Mouse (Mus musculus): Measurements from ENCODE around the gene Slx1b. TPM values are rescaled to one million over a fixed set of nuclear protein-coding genes. Genes with fewer than 3 reads are reported as not detected.

Gene Slx1b
- polyA plus RNA-seq, 1 experiment from 2014 or later, result 10.6 TPM

GRCm38 (mm10) chr7:126657522-126657921 is 38.1 kb downstream of the Slx1b start:
- H3K4me3 ChIP-seq (replicated peaks; ENCODE audit: low read depth, low read length), result no peak overlapping the region
- H3K4me1 ChIP-seq (ENCODE audit: control insufficient read depth, insufficient read depth, low read length), result no peaks in the 10 kb centered on the region
- no peak overlapping the region for H3K4me2 ChIP-seq (ENCODE audit: low read length)
- no peaks in the 10 kb centered on the region for H3K27me3 ChIP-seq (ENCODE audit: control insufficient read depth, insufficient read depth, low read length)
- 100% methylated on average over 1 of the region's 1 CpGs for WGBS
- peaks cover 3% of the 10 kb centered on the region; the same call in 1 of the 2 replicates for H3K36me3 ChIP-seq (ENCODE audit: control insufficient read depth, insufficient read depth, low read length)
- DNase-seq (no peak), ATAC-seq (ENCODE audit: low FRiP score, low TSS enrichment) (no peak)
- no peak overlapping the region for H3K9ac ChIP-seq (replicated peaks; ENCODE audit: low read length)
- H3K9me3 ChIP-seq (ENCODE audit: control insufficient read depth, low read length), result no peaks in the 10 kb centered on the region
- no peak overlapping the region for H3K27ac ChIP-seq (replicated peaks; ENCODE audit: low read depth, low read length)

GRCm38 (mm10) chr7:126655695-126656094 is 39.9 kb downstream of the Slx1b start:
- H3K9me3 ChIP-seq (ENCODE audit: control insufficient read depth, low read length), result no peaks in the 10 kb centered on the region
- no peaks in the 10 kb centered on the region for H3K36me3 ChIP-seq (ENCODE audit: control insufficient read depth, insufficient read depth, low read length)
- 94% methylated on average over 3 of the region's 3 CpGs for WGBS
- no peaks in the 10 kb centered on the region for H3K4me1 ChIP-seq (ENCODE audit: control insufficient read depth, insufficient read depth, low read length)
- no peak overlapping the region for H3K4me2 ChIP-seq (ENCODE audit: low read length)
- no peaks in the 10 kb centered on the region for H3K27me3 ChIP-seq (ENCODE audit: control insufficient read depth, insufficient read depth, low read length)
- no peak overlapping the region for H3K27ac ChIP-seq (replicated peaks; ENCODE audit: low read depth, low read length)
- DNase-seq (no peak), ATAC-seq (ENCODE audit: low FRiP score, low TSS enrichment) (no peak)
- H3K9ac ChIP-seq (replicated peaks; ENCODE audit: low read length), result no peak overlapping the region
- no peak overlapping the region for H3K4me3 ChIP-seq (replicated peaks; ENCODE audit: low read depth, low read length)

- Histone ChIP-seq H3K9ac (replicated peaks; ENCODE audit: low read length) (no peak overlapping the region), H3K27me3 (ENCODE audit: control insufficient read depth, insufficient read depth, low read length) (no peaks in the 10 kb centered on the region), H3K27ac (replicated peaks; ENCODE audit: low read depth, low read length) (no peak overlapping the region), H3K36me3 (ENCODE audit: control insufficient read depth, insufficient read depth, low read length) (no peaks in the 10 kb centered on the region), H3K4me3 (replicated peaks; ENCODE audit: low read depth, low read length) (no peak overlapping the region), H3K9me3 (ENCODE audit: control insufficient read depth, low read length) (no peaks in the 10 kb centered on the region), H3K4me2 (ENCODE audit: low read length) (no peak overlapping the region), H3K4me1 (ENCODE audit: control insufficient read depth, insufficient read depth, low read length) (peaks cover 5% of the 10 kb centered on the region; the same call in 1 of the 2 replicates)
- WGBS, result 89% methylated on average over 2 of the region's 2 CpGs
- no peak for DNase-seq
- ATAC-seq (ENCODE audit: low FRiP score, low TSS enrichment), result no peak
Measured at GRCm38 (mm10) chr7:126653991-126654390, 41.6 kb downstream of the Slx1b start.

- 80% methylated on average over 2 of the region's 2 CpGs for WGBS
- Histone ChIP-seq H3K27me3 (ENCODE audit: control insufficient read depth, insufficient read depth, low read length) (no peaks in the 10 kb centered on the region), H3K36me3 (ENCODE audit: control insufficient read depth, insufficient read depth, low read length) (no peaks in the 10 kb centered on the region), H3K9me3 (ENCODE audit: control insufficient read depth, low read length) (no peaks in the 10 kb centered on the region), H3K4me3 (replicated peaks; ENCODE audit: low read depth, low read length) (no peak overlapping the region), H3K4me1 (ENCODE audit: control insufficient read depth, insufficient read depth, low read length) (peaks cover 5% of the 10 kb centered on the region; the same call in 1 of the 2 replicates), H3K27ac (replicated peaks; ENCODE audit: low read depth, low read length) (no peak overlapping the region), H3K4me2 (ENCODE audit: low read length) (no peak overlapping the region), H3K9ac (replicated peaks; ENCODE audit: low read length) (no peak overlapping the region)
- no peak for DNase-seq
- ATAC-seq (ENCODE audit: low FRiP score, low TSS enrichment), result no peak
Measured at GRCm38 (mm10) chr7:126650852-126651251, 44.7 kb downstream of the Slx1b start.

- DNase-seq (peak; percentile 97), ATAC-seq (ENCODE audit: low FRiP score, low TSS enrichment) (peak; percentile 98)
- peaks cover 5% of the 10 kb centered on the region; the same call in 1 of the 2 replicates for H3K4me1 ChIP-seq (ENCODE audit: control insufficient read depth, insufficient read depth, low read length)
- no peaks in the 10 kb centered on the region for H3K9me3 ChIP-seq (ENCODE audit: control insufficient read depth, low read length)
- H3K4me3 ChIP-seq (replicated peaks; ENCODE audit: low read depth, low read length), result peak within 1 kb of the TSS; percentile 62
- no peaks in the 10 kb centered on the region for H3K36me3 ChIP-seq (ENCODE audit: control insufficient read depth, insufficient read depth, low read length)
- peak within 1 kb of the TSS; percentile 93 for H3K27ac ChIP-seq (replicated peaks; ENCODE audit: low read depth, low read length)
- H3K27me3 ChIP-seq (ENCODE audit: control insufficient read depth, insufficient read depth, low read length), result no peaks in the 10 kb centered on the region
- peak within 1 kb of the TSS; percentile 68 for H3K9ac ChIP-seq (replicated peaks; ENCODE audit: low read length)
- H3K4me2 ChIP-seq (ENCODE audit: low read length), result peak within 1 kb of the TSS; percentile 74
- WGBS, result 1% methylated on average over 57 of the region's 57 CpGs
Measured at GRCm38 (mm10) chr7:126649231-126650051, 46.1 kb downstream of the Slx1b start, which contains the start of gene Sgf29. Gene Sgf29, plus strand, starts transcription at chr7:126649309.

- Histone ChIP-seq H3K4me1 (ENCODE audit: control insufficient read depth, insufficient read depth, low read length) (peaks cover 5% of the 10 kb centered on the region; the same call in 1 of the 2 replicates), H3K36me3 (ENCODE audit: control insufficient read depth, insufficient read depth, low read length) (no peaks in the 10 kb centered on the region), H3K9ac (replicated peaks; ENCODE audit: low read length) (peak overlapping the region; percentile 68; the same call in 1 of the 2 replicates), H3K9me3 (ENCODE audit: control insufficient read depth, low read length) (no peaks in the 10 kb centered on the region), H3K4me2 (ENCODE audit: low read length) (peak overlapping the region; percentile 74), H3K27ac (replicated peaks; ENCODE audit: low read depth, low read length) (no peak overlapping the region; the same call in 1 of the 2 replicates), H3K4me3 (replicated peaks; ENCODE audit: low read depth, low read length) (peak overlapping the region; percentile 62), H3K27me3 (ENCODE audit: control insufficient read depth, insufficient read depth, low read length) (no peaks in the 10 kb centered on the region)
- WGBS, result 84% methylated on average over 4 of the region's 4 CpGs
- DNase-seq (peak; percentile 15), ATAC-seq (ENCODE audit: low FRiP score, low TSS enrichment) (no peak)
Measured at GRCm38 (mm10) chr7:126648486-126648885, 47.1 kb downstream of the Slx1b start.

- 77% methylated on average over 5 of the region's 5 CpGs for WGBS
- no peak for DNase-seq
- Histone ChIP-seq H3K4me1 (ENCODE audit: control insufficient read depth, insufficient read depth, low read length) (peaks cover 5% of the 10 kb centered on the region; the same call in 1 of the 2 replicates), H3K9me3 (ENCODE audit: control insufficient read depth, low read length) (no peaks in the 10 kb centered on the region), H3K27ac (replicated peaks; ENCODE audit: low read depth, low read length) (no peak overlapping the region), H3K4me2 (ENCODE audit: low read length) (no peak overlapping the region), H3K4me3 (replicated peaks; ENCODE audit: low read depth, low read length) (no peak overlapping the region), H3K36me3 (ENCODE audit: control insufficient read depth, insufficient read depth, low read length) (no peaks in the 10 kb centered on the region), H3K27me3 (ENCODE audit: control insufficient read depth, insufficient read depth, low read length) (no peaks in the 10 kb centered on the region), H3K9ac (replicated peaks; ENCODE audit: low read length) (no peak overlapping the region)
- no peak for ATAC-seq (ENCODE audit: low FRiP score, low TSS enrichment)
Measured at GRCm38 (mm10) chr7:126645708-126646107, 49.9 kb downstream of the Slx1b start.

- no peak overlapping the region for H3K9ac ChIP-seq (replicated peaks; ENCODE audit: low read length)
- DNase-seq, result no peak
- no peaks in the 10 kb centered on the region for H3K9me3 ChIP-seq (ENCODE audit: control insufficient read depth, low read length)
- no peak for ATAC-seq (ENCODE audit: low FRiP score, low TSS enrichment)
- H3K27me3 ChIP-seq (ENCODE audit: control insufficient read depth, insufficient read depth, low read length), result no peaks in the 10 kb centered on the region
- no peaks in the 10 kb centered on the region for H3K36me3 ChIP-seq (ENCODE audit: control insufficient read depth, insufficient read depth, low read length)
- peaks cover 1% of the 10 kb centered on the region; the same call in 1 of the 2 replicates for H3K4me1 ChIP-seq (ENCODE audit: control insufficient read depth, insufficient read depth, low read length)
- no peak overlapping the region for H3K27ac ChIP-seq (replicated peaks; ENCODE audit: low read depth, low read length)
- H3K4me3 ChIP-seq (replicated peaks; ENCODE audit: low read depth, low read length), result no peak overlapping the region
- no peak overlapping the region for H3K4me2 ChIP-seq (ENCODE audit: low read length)
Measured at GRCm38 (mm10) chr7:126644914-126645313, 50.7 kb downstream of the Slx1b start.

- ATAC-seq (ENCODE audit: low FRiP score, low TSS enrichment) (no peak), DNase-seq (no peak)
- Histone ChIP-seq H3K27ac (replicated peaks; ENCODE audit: low read depth, low read length) (no peak overlapping the region), H3K4me3 (replicated peaks; ENCODE audit: low read depth, low read length) (no peak overlapping the region), H3K4me2 (ENCODE audit: low read length) (no peak overlapping the region), H3K4me1 (ENCODE audit: control insufficient read depth, insufficient read depth, low read length) (no peaks in the 10 kb centered on the region), H3K9ac (replicated peaks; ENCODE audit: low read length) (no peak overlapping the region), H3K9me3 (ENCODE audit: control insufficient read depth, low read length) (no peaks in the 10 kb centered on the region), H3K27me3 (ENCODE audit: control insufficient read depth, insufficient read depth, low read length) (no peaks in the 10 kb centered on the region), H3K36me3 (ENCODE audit: control insufficient read depth, insufficient read depth, low read length) (no peaks in the 10 kb centered on the region)
- 82% methylated on average over 3 of the region's 3 CpGs for WGBS
Measured at GRCm38 (mm10) chr7:126644345-126644744, 51.2 kb downstream of the Slx1b start.

All from midbrain, embryonic 14.5 days (tissue).